Mouse (Mus musculus): ENCODE data around the gene Rpl32. TPM values are rescaled to one million over a fixed set of nuclear protein-coding genes. Genes with fewer than 3 reads are reported as not detected.

The Rpl32 gene
- polyA plus RNA-seq, 1 experiment from 2014 or later: 1,370 TPM

- WGBS: 70% methylated on average over 4 of the region's 4 CpGs
- H3K27ac ChIP-seq (ENCODE audit: low read depth, low read length): no peak overlapping the region
- ATAC-seq: no peak
- no peaks in the 10 kb centered on the region for H3K36me3 ChIP-seq (ENCODE audit: control insufficient read depth, insufficient read depth)
- no peak for TF ChIP-seq CTCF (IDR thresholded peaks at IDR 0.05; ENCODE audit: low read depth)
- H3K9ac ChIP-seq (ENCODE audit: low read depth, low read length): no peak overlapping the region
- H3K4me3 ChIP-seq (ENCODE audit: low read depth, low read length): no peak overlapping the region
- no peaks in the 10 kb centered on the region for H3K27me3 ChIP-seq (replicated peaks; ENCODE audit: control insufficient read depth, insufficient read depth, low read length)
- H3K4me2 ChIP-seq (replicated peaks; ENCODE audit: low read depth): no peak overlapping the region
- no peaks in the 10 kb centered on the region for H3K4me1 ChIP-seq (replicated peaks; ENCODE audit: control insufficient read depth, insufficient read depth, low read length)
- H3K9me3 ChIP-seq (ENCODE audit: control insufficient read depth): no peaks in the 10 kb centered on the region
Measured at GRCm38 (mm10) chr6:115815041-115815440, 6.5 kb upstream of the Rpl32 start.

- Histone ChIP-seq H3K4me3 (ENCODE audit: low read depth, low read length) (no peak overlapping the region), H3K27ac (ENCODE audit: low read depth, low read length) (no peak overlapping the region), H3K4me1 (replicated peaks; ENCODE audit: control insufficient read depth, insufficient read depth, low read length) (no peaks in the 10 kb centered on the region), H3K9ac (ENCODE audit: low read depth, low read length) (no peak overlapping the region), H3K9me3 (ENCODE audit: control insufficient read depth) (no peaks in the 10 kb centered on the region), H3K4me2 (replicated peaks; ENCODE audit: low read depth) (no peak overlapping the region), H3K36me3 (ENCODE audit: control insufficient read depth, insufficient read depth) (no peaks in the 10 kb centered on the region), H3K27me3 (replicated peaks; ENCODE audit: control insufficient read depth, insufficient read depth, low read length) (no peaks in the 10 kb centered on the region)
- peak; percentile 83 for TF ChIP-seq CTCF (IDR thresholded peaks at IDR 0.05; ENCODE audit: low read depth)
- ATAC-seq: peak; percentile 35; the same call in 1 of the 2 replicates
- WGBS: 37% methylated on average over 4 of the region's 4 CpGs
Measured at GRCm38 (mm10) chr6:115814104-115814503, 5.6 kb upstream of the Rpl32 start.

- Histone ChIP-seq H3K4me3 (ENCODE audit: low read depth, low read length) (no peak overlapping the region), H3K27ac (ENCODE audit: low read depth, low read length) (no peak overlapping the region), H3K36me3 (ENCODE audit: control insufficient read depth, insufficient read depth) (peaks cover 7% of the 10 kb centered on the region), H3K9ac (ENCODE audit: low read depth, low read length) (no peak overlapping the region), H3K9me3 (ENCODE audit: control insufficient read depth) (no peaks in the 10 kb centered on the region), H3K4me1 (replicated peaks; ENCODE audit: control insufficient read depth, insufficient read depth, low read length) (peaks cover 4% of the 10 kb centered on the region; the same call in 1 of the 2 replicates), H3K4me2 (replicated peaks; ENCODE audit: low read depth) (no peak overlapping the region), H3K27me3 (replicated peaks; ENCODE audit: control insufficient read depth, insufficient read depth, low read length) (no peaks in the 10 kb centered on the region)
- TF ChIP-seq CTCF (IDR thresholded peaks at IDR 0.05; ENCODE audit: low read depth): no peak
- ATAC-seq: no peak
- WGBS: 70% methylated on average over 8 of the region's 8 CpGs
Measured at GRCm38 (mm10) chr6:115811606-115812005, 3.1 kb upstream of the Rpl32 start.

GRCm38 (mm10) chr6:115808196-115808487 lies 405 bp downstream of the Rpl32 start:
- no peak for TF ChIP-seq CTCF (IDR thresholded peaks at IDR 0.05; ENCODE audit: low read depth)
- Histone ChIP-seq H3K27me3 (replicated peaks; ENCODE audit: control insufficient read depth, insufficient read depth, low read length) (no peaks in the 10 kb centered on the region), H3K36me3 (ENCODE audit: control insufficient read depth, insufficient read depth) (peaks cover 34% of the 10 kb centered on the region), H3K27ac (ENCODE audit: low read depth, low read length) (peak overlapping the region; percentile 94), H3K9me3 (ENCODE audit: control insufficient read depth) (no peaks in the 10 kb centered on the region), H3K9ac (ENCODE audit: low read depth, low read length) (peak overlapping the region; percentile 79), H3K4me2 (replicated peaks; ENCODE audit: low read depth) (peak overlapping the region; percentile 70), H3K4me3 (ENCODE audit: low read depth, low read length) (peak overlapping the region; percentile 66), H3K4me1 (replicated peaks; ENCODE audit: control insufficient read depth, insufficient read depth, low read length) (peaks cover 7% of the 10 kb centered on the region; the same call in 1 of the 2 replicates)
- WGBS: under 1% methylated on average over 22 of the region's 22 CpGs
- ATAC-seq: peak; percentile 13; the same call in 1 of the 2 replicates

- Histone ChIP-seq H3K27me3 (replicated peaks; ENCODE audit: control insufficient read depth, insufficient read depth, low read length) (no peaks in the 10 kb centered on the region), H3K4me1 (replicated peaks; ENCODE audit: control insufficient read depth, insufficient read depth, low read length) (peaks cover 7% of the 10 kb centered on the region; the same call in 1 of the 2 replicates), H3K9ac (ENCODE audit: low read depth, low read length) (peak overlapping the region; percentile 79), H3K27ac (ENCODE audit: low read depth, low read length) (peak overlapping the region; percentile 94), H3K9me3 (ENCODE audit: control insufficient read depth) (no peaks in the 10 kb centered on the region), H3K36me3 (ENCODE audit: control insufficient read depth, insufficient read depth) (peaks cover 35% of the 10 kb centered on the region), H3K4me3 (ENCODE audit: low read depth, low read length) (peak overlapping the region; percentile 66), H3K4me2 (replicated peaks; ENCODE audit: low read depth) (peak overlapping the region; percentile 70)
- TF ChIP-seq CTCF (IDR thresholded peaks at IDR 0.05; ENCODE audit: low read depth): no peak
- ATAC-seq: no peak
- WGBS: 1% methylated on average over 15 of the region's 15 CpGs
Measured at GRCm38 (mm10) chr6:115807464-115808195, 917 bp downstream of the Rpl32 start.

GRCm38 (mm10) chr6:115804432-115805192 lies 3.9 kb downstream of the Rpl32 start:
- Histone ChIP-seq H3K9ac (ENCODE audit: low read depth, low read length) (no peak overlapping the region), H3K27me3 (replicated peaks; ENCODE audit: control insufficient read depth, insufficient read depth, low read length) (no peaks in the 10 kb centered on the region), H3K4me3 (ENCODE audit: low read depth, low read length) (no peak overlapping the region), H3K9me3 (ENCODE audit: control insufficient read depth) (no peaks in the 10 kb centered on the region), H3K4me1 (replicated peaks; ENCODE audit: control insufficient read depth, insufficient read depth, low read length) (peaks cover 7% of the 10 kb centered on the region; the same call in 1 of the 2 replicates), H3K27ac (ENCODE audit: low read depth, low read length) (no peak overlapping the region; the same call in 1 of the 2 replicates), H3K36me3 (ENCODE audit: control insufficient read depth, insufficient read depth) (peaks cover 48% of the 10 kb centered on the region), H3K4me2 (replicated peaks; ENCODE audit: low read depth) (no peak overlapping the region)
- no peak for TF ChIP-seq CTCF (IDR thresholded peaks at IDR 0.05; ENCODE audit: low read depth)
- 63% methylated on average over 10 of the region's 10 CpGs for WGBS
- no peak for ATAC-seq
